Mouse (Mus musculus) frontal cortex, adult 2 months (tissue): ENCODE measurements around the gene Vax2. TPM values are rescaled to one million over a fixed set of nuclear protein-coding genes. Genes with fewer than 3 reads are reported as not detected.

Experiments
- DNase-seq, 2 experiments: peaks; one replicate each; pipeline ENCODE4 v3.0.0; 2022; ENCODE audit warnings: low spot score in 1 of 2; ENCODE audit errors: extremely low spot score in 1 of 2
- polyA plus RNA-seq: library from polyadenylated mRNA; depleted of rRNA; stranded (reverse); fragments of >200 nt; gene quantifications from 2 replicates; pipeline ENCODE4 v1.2.3, GENCODE M21; 2012

Gene Vax2
- polyA plus RNA-seq, 1 experiment, result not detected

- DNase-seq, result no peak
These were observed 550 bp upstream of the Vax2 start for GRCm38 (mm10) chr6:83710361-83711066.

GRCm38 (mm10) chr6:83711725-83712475, 836 bp downstream of the Vax2 start:
- DNase-seq, result no peak

GRCm38 (mm10) chr6:83713271-83714136, 2.4 kb downstream of the Vax2 start:
- no peak for DNase-seq

GRCm38 (mm10) chr6:83714221-83715123, 3.4 kb downstream of the Vax2 start:
- no peak for DNase-seq

- no peak for DNase-seq
These were observed 4.6 kb downstream of the Vax2 start for GRCm38 (mm10) chr6:83715461-83716196.

- DNase-seq, result no peak
These were observed 6.0 kb downstream of the Vax2 start for GRCm38 (mm10) chr6:83717026-83717425.

- no peak for DNase-seq
These were observed 11.5 kb downstream of the Vax2 start for GRCm38 (mm10) chr6:83722526-83722925.

- no peak for DNase-seq
These were observed 16.1 kb downstream of the Vax2 start for GRCm38 (mm10) chr6:83727178-83727577.

GRCm38 (mm10) chr6:83728488-83728887, 17.4 kb downstream of the Vax2 start:
- DNase-seq, result no peak

GRCm38 (mm10) chr6:83729350-83729970, 18.4 kb downstream of the Vax2 start:
- no peak for DNase-seq

GRCm38 (mm10) chr6:83731128-83731527, 20.1 kb downstream of the Vax2 start:
- peak in 1 of 2 experiments; percentile 53 for DNase-seq

GRCm38 (mm10) chr6:83737311-83737710, 26.2 kb downstream of the Vax2 start:
- DNase-seq, result no peak

GRCm38 (mm10) chr6:83738596-83738995, 27.5 kb downstream of the Vax2 start:
- no peak for DNase-seq

- DNase-seq, result no peak
These were observed 31.7 kb downstream of the Vax2 start, which contains the start of gene Atp6v1b1 for GRCm38 (mm10) chr6:83742761-83743160. Gene Atp6v1b1 (plus strand): TSS chr6:83742990.

- no peak for DNase-seq
These were observed 32.1 kb downstream of the Vax2 start for GRCm38 (mm10) chr6:83743212-83743611.

- DNase-seq, result no peak
These were observed 33.1 kb downstream of the Vax2 start for GRCm38 (mm10) chr6:83744126-83744525.

- no peak for DNase-seq
These were observed 33.5 kb downstream of the Vax2 start for GRCm38 (mm10) chr6:83744557-83744956.

GRCm38 (mm10) chr6:83745466-83745865, 34.4 kb downstream of the Vax2 start:
- no peak for DNase-seq

- DNase-seq, result no peak
These were observed 38.2 kb downstream of the Vax2 start for GRCm38 (mm10) chr6:83749286-83749685.
